Mouse (Mus musculus) c-Kit-positive CD71-positive TER-119-positive erythroid progenitor cells, embryonic 14.5 days (primary cell): Measurements from ENCODE around the gene Bicd2.

ENCODE experiments used
- DNase-seq: peaks from one replicate; pipeline ENCODE4 v3.0.0-alpha.2; 2013; ENCODE audit warnings: low spot score

Gene Bicd2

GRCm38 (mm10) chr13:49326246-49327206 is 14.9 kb upstream of the Bicd2 start:
- DNase-seq: no peak

- DNase-seq: no peak
Observed at GRCm38 (mm10) chr13:49328101-49328500, 13.3 kb upstream of the Bicd2 start.

- DNase-seq: no peak
Observed at GRCm38 (mm10) chr13:49333250-49333649, 8.1 kb upstream of the Bicd2 start.

GRCm38 (mm10) chr13:49335077-49335982 is 6.1 kb upstream of the Bicd2 start:
- no peak for DNase-seq

- DNase-seq: no peak
Observed at GRCm38 (mm10) chr13:49338893-49339546, 2.4 kb upstream of the Bicd2 start.

GRCm38 (mm10) chr13:49341831-49342722 is 692 bp downstream of the Bicd2 start:
- no peak for DNase-seq

GRCm38 (mm10) chr13:49342723-49343100 is 1.3 kb downstream of the Bicd2 start:
- DNase-seq: no peak

GRCm38 (mm10) chr13:49344567-49344966 is 3.2 kb downstream of the Bicd2 start:
- DNase-seq: peak; percentile 52

GRCm38 (mm10) chr13:49345476-49345875 is 4.1 kb downstream of the Bicd2 start:
- DNase-seq: no peak

GRCm38 (mm10) chr13:49348522-49348921 is 7.1 kb downstream of the Bicd2 start:
- DNase-seq: no peak

GRCm38 (mm10) chr13:49349335-49349734 is 8.0 kb downstream of the Bicd2 start:
- DNase-seq: no peak

GRCm38 (mm10) chr13:49349836-49350505 is 8.6 kb downstream of the Bicd2 start:
- no peak for DNase-seq

- no peak for DNase-seq
Observed at GRCm38 (mm10) chr13:49352581-49353159, 11.3 kb downstream of the Bicd2 start.

GRCm38 (mm10) chr13:49353422-49353821 is 12.0 kb downstream of the Bicd2 start:
- DNase-seq: no peak

GRCm38 (mm10) chr13:49353991-49354507 is 12.7 kb downstream of the Bicd2 start:
- DNase-seq: no peak

GRCm38 (mm10) chr13:49355461-49356061 is 14.2 kb downstream of the Bicd2 start:
- no peak for DNase-seq

GRCm38 (mm10) chr13:49356090-49356489 is 14.7 kb downstream of the Bicd2 start:
- no peak for DNase-seq

- no peak for DNase-seq
Observed at GRCm38 (mm10) chr13:49357367-49358026, 16.1 kb downstream of the Bicd2 start.

GRCm38 (mm10) chr13:49358184-49358583 is 16.8 kb downstream of the Bicd2 start:
- no peak for DNase-seq
